Mouse (Mus musculus) myocyte (in vitro differentiated cells): ENCODE data around the gene Smu1. TPM values are rescaled to one million over a fixed set of nuclear protein-coding genes. Genes with fewer than 3 reads are reported as not detected.

Experiments used
- H3K27me3 ChIP-seq: one replicate; pipeline ENCODE4 v1.6.1; 2011; ENCODE audit not compliant: control insufficient read depth, insufficient read depth, insufficient read length
- H3K36me3 ChIP-seq: one replicate; pipeline ENCODE4 v1.6.1; 2011; ENCODE audit not compliant: control insufficient read depth, insufficient read depth
- H3K4me2 ChIP-seq: one replicate; pipeline ENCODE4 v1.6.1; 2011; ENCODE audit warnings: low read depth, control low read depth
- H3K4me3 ChIP-seq: one replicate; pipeline ENCODE4 v1.5.1; 2011; ENCODE audit warnings: mild to moderate bottlenecking, control low read depth, moderate library complexity
- H3K79me2 ChIP-seq: one replicate; pipeline ENCODE4 v1.6.1; 2011; ENCODE audit not compliant: control insufficient read depth, insufficient read depth
- H3ac ChIP-seq: one replicate; pipeline ENCODE4 v1.6.1; 2011; ENCODE audit not compliant: control insufficient read depth, insufficient read length
- CEBPB ChIP-seq: IDR thresholded peaks from 2 replicates; pipeline ENCODE4 v1.6.1; 2011; ENCODE audit warnings: mild to moderate bottlenecking, moderate library complexity; ENCODE audit not compliant: poor library complexity, insufficient read depth, severe bottlenecking
- E2F4 ChIP-seq: IDR thresholded peaks from one replicate; pipeline ENCODE4 v1.6.1; 2011; ENCODE audit warnings: mild to moderate bottlenecking, control low read depth, moderate library complexity; ENCODE audit not compliant: insufficient read depth
- MAX ChIP-seq: IDR thresholded peaks from one replicate; pipeline ENCODE4 v1.6.1; 2011; ENCODE audit warnings: low read depth, mild to moderate bottlenecking, control low read depth
- MYOG ChIP-seq, 3 experiments: IDR thresholded peaks; one replicate each; pipeline ENCODE4 v1.6.1; 2011; ENCODE audit warnings: control low read depth in 2 of 3, low read depth in 2 of 3, mild to moderate bottlenecking in 2 of 3; ENCODE audit not compliant: insufficient read length in 2 of 3, control insufficient read depth in 1 of 3, insufficient read depth in 1 of 3
- POLR2A ChIP-seq: IDR thresholded peaks from one replicate; pipeline ENCODE4 v1.6.1; 2011; ENCODE audit warnings: low read depth, mild to moderate bottlenecking, control low read depth, moderate library complexity; ENCODE audit not compliant: insufficient read length
- POLR2AphosphoS2 ChIP-seq: IDR thresholded peaks from one replicate; pipeline ENCODE4 v1.6.1; 2011; ENCODE audit warnings: low read depth, control low read depth; ENCODE audit not compliant: insufficient read length
- REST ChIP-seq: IDR thresholded peaks from one replicate; pipeline ENCODE4 v1.6.1; 2011; ENCODE audit warnings: mild to moderate bottlenecking, control low read depth, moderate library complexity; ENCODE audit not compliant: insufficient read depth, insufficient read length
- SRF ChIP-seq: IDR thresholded peaks from one replicate; pipeline ENCODE4 v1.6.1; 2011; ENCODE audit warnings: low read depth; ENCODE audit not compliant: control insufficient read depth, insufficient read length
- TCF12 ChIP-seq: IDR thresholded peaks from one replicate; pipeline ENCODE4 v1.6.1; 2011; ENCODE audit warnings: mild to moderate bottlenecking, control low read depth; ENCODE audit not compliant: poor library complexity, insufficient read depth, severe bottlenecking
- TCF3 ChIP-seq: IDR thresholded peaks from one replicate; pipeline ENCODE4 v1.6.1; 2011; ENCODE audit warnings: low read depth, control low read depth; ENCODE audit not compliant: insufficient read length
- USF1 ChIP-seq: IDR thresholded peaks from one replicate; pipeline ENCODE4 v1.6.1; 2011; ENCODE audit warnings: low read depth, mild to moderate bottlenecking, control low read depth, moderate library complexity
- polyA plus RNA-seq: library from polyadenylated mRNA; unstranded; fragments of >200 nt; fragmentation: generic; extraction: Trizol; gene quantifications from one replicate; pipeline ENCODE4 v1.2.1, GENCODE M21; 2012; ENCODE audit warnings: missing spikeins

The Smu1 gene
- polyA plus RNA-seq, 1 experiment: 67.5 TPM

DNA sequence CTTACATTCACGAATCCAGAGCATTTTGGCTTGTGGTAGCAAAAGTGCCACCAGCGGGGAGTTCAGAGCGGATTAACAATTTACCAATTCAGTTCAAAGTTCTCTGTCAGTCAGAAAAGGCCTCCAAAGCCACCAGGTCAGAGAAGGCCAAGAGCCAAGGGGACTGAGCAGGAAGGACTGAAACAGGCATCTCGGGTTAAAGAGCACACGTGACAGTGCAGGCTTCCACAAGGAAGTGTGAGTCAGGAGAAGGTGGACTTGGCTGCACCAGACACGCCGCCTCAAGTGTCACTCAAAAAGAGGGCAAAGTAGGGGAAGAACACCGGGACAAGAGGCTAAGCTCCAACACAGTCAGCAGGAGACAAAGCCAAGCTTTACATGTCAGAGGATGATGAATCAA, 57.5 kb downstream of the Smu1 start:
- H3ac ChIP-seq: no peak overlapping the region
- TF ChIP-seq POLR2AphosphoS2 (no peak), USF1 (peak; percentile 16)

DNA sequence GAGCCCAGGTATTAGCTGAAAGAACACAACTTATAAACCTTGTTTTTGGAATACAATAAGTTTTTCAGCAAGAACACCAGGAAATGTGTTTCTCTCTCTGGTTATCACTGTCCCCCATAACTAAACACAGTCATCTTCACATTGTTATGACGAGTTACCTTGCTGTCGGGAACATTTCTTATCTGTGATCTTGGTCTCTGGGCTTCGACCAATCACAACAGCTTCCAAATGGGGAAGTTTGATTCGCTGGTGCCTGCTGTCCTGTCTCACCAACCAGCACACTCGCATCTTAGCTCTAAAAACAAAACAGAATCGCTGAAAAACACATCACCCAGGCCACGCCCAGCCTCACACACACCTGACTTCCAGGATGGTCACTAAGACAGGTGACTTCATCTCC, 60.7 kb downstream of the Smu1 start:
- Histone ChIP-seq H3ac (no peak overlapping the region), H3K79me2 (peaks cover 16% of the 10 kb centered on the region), H3K36me3 (peaks cover 28% of the 10 kb centered on the region), H3K4me3 (no peak overlapping the region), H3K27me3 (no peaks in the 10 kb centered on the region), H3K4me2 (peak overlapping the region; percentile 1)
- TF ChIP-seq CEBPB: no peak
- TF ChIP-seq E2F4: no peak
- no peak for TF ChIP-seq REST
- TF ChIP-seq MYOG (IDR thresholded peaks at IDR 0.05; ENCODE audit: control insufficient read depth in 1 of 3, insufficient read depth in 1 of 3, insufficient read length in 2 of 3, low read depth in 2 of 3): no peak
- TF ChIP-seq POLR2A: no peak
- no peak for TF ChIP-seq SRF
- no peak for TF ChIP-seq TCF12
- no peak for TF ChIP-seq TCF3
- no peak for TF ChIP-seq MAX

More for the DNA sequence above, 57.5 kb downstream of the Smu1 start:
- Histone ChIP-seq H3K4me2 (no peak overlapping the region), H3K36me3 (no peaks in the 10 kb centered on the region), H3K27me3 (no peaks in the 10 kb centered on the region), H3K4me3 (no peak overlapping the region), H3K79me2 (peaks cover 22% of the 10 kb centered on the region)

DNA sequence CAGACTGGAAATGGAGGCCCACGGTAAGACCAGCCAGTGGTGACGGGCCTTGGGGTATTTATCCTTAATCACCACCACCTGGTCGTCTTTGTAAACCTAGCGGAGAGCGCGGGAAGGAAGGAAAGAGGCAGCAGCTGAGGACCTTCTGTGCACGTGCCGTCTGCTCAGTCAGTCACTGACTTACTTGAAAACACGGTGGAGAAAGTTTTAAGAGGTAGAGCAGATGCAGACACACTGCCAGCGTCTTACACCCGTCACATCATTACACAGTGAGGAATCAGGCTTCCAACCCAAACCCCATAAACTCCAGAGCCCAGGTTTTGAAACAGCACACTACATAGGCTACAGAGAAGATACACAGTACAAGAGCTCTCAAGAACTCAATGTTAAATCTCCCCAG, 66.6 kb downstream of the Smu1 start:
- Histone ChIP-seq H3K36me3 (peaks cover 31% of the 10 kb centered on the region), H3K27me3 (no peaks in the 10 kb centered on the region), H3ac (no peak overlapping the region), H3K4me2 (no peak overlapping the region), H3K4me3 (no peak overlapping the region), H3K79me2 (no peaks in the 10 kb centered on the region)
- TF ChIP-seq MYOG (IDR thresholded peaks at IDR 0.05; ENCODE audit: control insufficient read depth in 1 of 3, insufficient read depth in 1 of 3, insufficient read length in 2 of 3, low read depth in 2 of 3) (no peak), TCF3 (no peak), REST (no peak), POLR2AphosphoS2 (no peak), CEBPB (no peak), E2F4 (no peak)

Other genes starting within 250 kb of the Smu1 start
- gene Aptx, start 54.7 kb downstream of the Smu1 start, polyA plus RNA-seq: 20.4 TPM
- 68.3 TPM for gene Dnaja1, start 35.8 kb downstream of the Smu1 start, polyA plus RNA-seq
- gene B4galt1, start 96.1 kb upstream of the Smu1 start, polyA plus RNA-seq: 37.7 TPM
- gene Spink4, start 162.1 kb upstream of the Smu1 start, polyA plus RNA-seq: 12.5 TPM
- gene Bag1, start 190.4 kb upstream of the Smu1 start, polyA plus RNA-seq: 330 TPM
- gene Chmp5, start 190.5 kb upstream of the Smu1 start, polyA plus RNA-seq: 62.2 TPM
- 27.0 TPM for gene Nfx1, start 213.0 kb upstream of the Smu1 start, polyA plus RNA-seq